Mouse (Mus musculus) megakaryocyte, embryonic 14.5 days (primary cell): Measurements from ENCODE around the gene Pfas. TPM values are rescaled to one million over a fixed set of nuclear protein-coding genes. Genes with fewer than 3 reads are reported as not detected.
A peak's percentile ranks its signal among the peaks of the same experiment; 100 is the strongest.

Experiments used
- H3K27me3 ChIP-seq: replicated peaks from 2 replicates; pipeline ENCODE3; 2012; ENCODE audit warnings: inconsistent platforms
- H3K36me3 ChIP-seq: replicated peaks from 2 replicates; pipeline ENCODE3; 2012; ENCODE audit warnings: low read length, inconsistent platforms, mixed read lengths
- H3K4me1 ChIP-seq: 2 replicates; pipeline ENCODE4 v1.6.1; 2012; ENCODE audit warnings: inconsistent platforms
- H3K4me3 ChIP-seq: replicated peaks from 2 replicates; pipeline ENCODE3; 2012; ENCODE audit warnings: moderate library complexity, mild to moderate bottlenecking, inconsistent platforms
- H3K9me3 ChIP-seq: 2 replicates; pipeline ENCODE4 v1.6.1; 2012; ENCODE audit warnings: inconsistent platforms
- FLI1 ChIP-seq: IDR thresholded peaks from 2 replicates; pipeline ENCODE4 v1.6.1; 2012; ENCODE audit warnings: low read length, inconsistent platforms, mixed read lengths
- GATA1 ChIP-seq: IDR thresholded peaks from 3 replicates; pipeline ENCODE4 v1.6.1; 2012; ENCODE audit warnings: mixed read lengths, low read length, inconsistent platforms, borderline replicate concordance
- polyA plus RNA-seq: library from polyadenylated mRNA; stranded (reverse); fragments of >175 nt; gene quantifications from 2 replicates; pipeline ENCODE4 v1.2.3, GENCODE M21; 2012; ENCODE audit warnings: low replicate concordance; ENCODE audit not compliant: insufficient read depth

Gene Pfas
- polyA plus RNA-seq, 1 experiment: 5.5 TPM

DNA sequence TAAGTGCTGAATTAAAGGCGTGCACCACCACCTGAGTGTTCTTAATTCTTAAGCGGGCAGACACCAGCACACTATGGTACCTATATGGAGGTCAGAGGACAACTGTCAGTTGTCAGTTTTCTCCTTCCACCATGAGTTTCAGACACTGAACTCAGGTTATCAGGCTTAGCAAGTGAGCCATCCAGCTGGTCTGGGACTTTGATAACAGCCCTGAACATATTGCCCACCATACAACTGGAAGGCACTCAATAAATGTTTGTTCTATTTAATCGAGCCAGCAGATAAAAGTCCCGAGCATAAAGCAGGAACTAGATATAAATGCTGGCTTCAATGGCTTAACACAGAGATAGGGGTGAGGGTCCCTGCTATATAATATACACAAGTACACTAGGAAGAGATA is 11.2 kb downstream of the Pfas start:
- no peak for TF ChIP-seq FLI1
- no peak for TF ChIP-seq GATA1
- no peaks in the 10 kb centered on the region for H3K9me3 ChIP-seq
- peaks cover 6% of the 10 kb centered on the region; the same call in 1 of the 2 replicates for H3K4me1 ChIP-seq
- peaks cover 97% of the 10 kb centered on the region for H3K36me3 ChIP-seq
- no peaks in the 10 kb centered on the region for H3K27me3 ChIP-seq
- H3K4me3 ChIP-seq: no peak overlapping the region

DNA sequence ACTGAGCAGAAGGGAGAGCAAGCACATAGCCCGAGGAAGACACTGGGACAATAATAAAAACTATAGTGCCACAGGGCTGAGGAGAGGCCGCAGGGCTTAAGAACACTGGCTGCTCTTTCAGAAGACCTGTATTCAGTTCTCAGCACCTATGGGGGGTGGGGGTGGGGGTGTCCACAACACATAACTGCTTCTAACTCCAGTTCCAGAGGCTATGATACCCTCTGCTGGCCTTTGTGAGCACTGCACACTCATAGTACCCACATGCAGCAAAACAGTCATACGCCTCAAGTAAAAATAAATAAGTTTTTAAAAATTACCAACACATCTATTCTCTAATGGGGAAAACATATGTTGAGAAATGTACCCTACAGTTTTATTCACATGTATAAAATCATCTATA is 13.9 kb downstream of the Pfas start:
- H3K27me3 ChIP-seq: no peaks in the 10 kb centered on the region
- peaks cover 6% of the 10 kb centered on the region; the same call in 1 of the 2 replicates for H3K4me1 ChIP-seq
- peaks cover 98% of the 10 kb centered on the region for H3K36me3 ChIP-seq
- TF ChIP-seq GATA1 (no peak), FLI1 (no peak)
- no peaks in the 10 kb centered on the region for H3K9me3 ChIP-seq
- no peak overlapping the region for H3K4me3 ChIP-seq

DNA sequence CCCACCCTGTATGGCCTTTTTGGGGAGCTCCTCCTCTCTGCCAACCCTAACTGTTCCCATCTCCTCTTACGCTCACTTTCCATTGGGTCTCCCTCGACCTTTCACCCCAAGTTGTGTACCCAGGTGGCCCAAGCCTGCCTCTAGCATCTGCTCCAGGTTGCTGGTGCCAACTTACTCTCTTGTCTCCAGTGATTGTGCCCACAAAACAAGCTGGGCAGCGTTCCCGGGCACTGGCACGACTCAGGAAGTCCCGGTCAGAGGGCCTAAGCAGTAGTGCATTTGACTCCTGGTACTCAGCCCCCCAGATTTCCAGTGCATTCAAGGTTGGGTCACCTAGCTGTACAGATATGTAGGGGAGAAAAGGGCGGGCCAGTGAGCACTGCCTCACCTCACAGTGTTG is 15.1 kb downstream of the Pfas start:
- Histone ChIP-seq H3K36me3 (peaks cover 96% of the 10 kb centered on the region), H3K4me3 (no peak overlapping the region), H3K27me3 (no peaks in the 10 kb centered on the region), H3K9me3 (no peaks in the 10 kb centered on the region), H3K4me1 (peaks cover 6% of the 10 kb centered on the region; the same call in 1 of the 2 replicates)
- TF ChIP-seq FLI1 (no peak), GATA1 (no peak)

DNA sequence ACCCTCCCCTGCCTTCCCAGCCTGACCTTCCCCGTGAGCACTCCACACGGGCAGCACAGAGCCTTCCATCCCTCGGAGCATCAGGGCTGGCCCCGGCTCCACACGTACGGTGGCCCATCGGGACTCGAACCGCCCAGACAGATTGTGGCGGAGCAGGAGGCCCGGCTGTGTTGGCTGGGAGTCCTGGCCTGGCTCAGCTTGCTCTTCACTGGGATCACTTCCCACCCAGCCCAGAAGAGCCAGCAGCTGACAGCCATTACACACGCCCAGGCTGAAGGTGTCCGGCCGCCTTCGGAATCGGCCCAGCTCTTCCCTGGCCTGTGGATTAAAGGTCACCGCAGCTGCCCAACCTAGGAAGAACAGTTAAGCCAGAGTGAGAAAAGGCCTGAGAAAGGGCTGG is 19.9 kb downstream of the Pfas start:
- Histone ChIP-seq H3K4me3 (no peak overlapping the region), H3K27me3 (no peaks in the 10 kb centered on the region), H3K36me3 (peaks cover 76% of the 10 kb centered on the region), H3K4me1 (no peaks in the 10 kb centered on the region), H3K9me3 (no peaks in the 10 kb centered on the region)
- TF ChIP-seq GATA1: no peak
- no peak for TF ChIP-seq FLI1

DNA sequence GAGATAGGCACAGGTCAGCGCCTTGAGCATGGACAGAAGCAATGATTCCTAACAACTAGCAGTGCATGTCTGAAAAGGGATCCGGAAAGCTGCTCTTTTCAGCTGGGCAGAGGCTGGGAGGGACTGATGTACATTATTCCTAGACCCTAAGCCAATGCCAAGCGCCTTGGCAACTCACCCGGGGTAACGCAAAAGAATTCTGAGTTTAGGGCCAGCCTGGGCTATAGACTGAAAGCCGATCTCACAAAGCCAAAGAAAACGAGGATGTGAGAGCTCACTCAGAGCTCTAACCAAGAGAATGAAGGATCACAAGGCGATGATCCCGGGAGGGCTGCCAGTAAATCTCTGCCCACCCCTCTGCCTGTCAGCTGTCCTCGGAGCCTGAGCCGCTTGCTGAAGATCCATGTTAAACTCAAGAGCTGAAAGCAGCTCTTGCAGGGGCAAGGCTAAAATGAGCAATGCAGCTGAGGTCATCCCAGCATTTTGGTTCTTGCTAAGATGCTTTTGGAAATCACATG is 20.8 kb downstream of the Pfas start:
- TF ChIP-seq GATA1 (no peak), FLI1 (no peak)
- peaks cover 8% of the 10 kb centered on the region for H3K4me1 ChIP-seq
- no peaks in the 10 kb centered on the region for H3K9me3 ChIP-seq
- H3K36me3 ChIP-seq: peaks cover 67% of the 10 kb centered on the region
- H3K27me3 ChIP-seq: no peaks in the 10 kb centered on the region
- no peak overlapping the region for H3K4me3 ChIP-seq

DNA sequence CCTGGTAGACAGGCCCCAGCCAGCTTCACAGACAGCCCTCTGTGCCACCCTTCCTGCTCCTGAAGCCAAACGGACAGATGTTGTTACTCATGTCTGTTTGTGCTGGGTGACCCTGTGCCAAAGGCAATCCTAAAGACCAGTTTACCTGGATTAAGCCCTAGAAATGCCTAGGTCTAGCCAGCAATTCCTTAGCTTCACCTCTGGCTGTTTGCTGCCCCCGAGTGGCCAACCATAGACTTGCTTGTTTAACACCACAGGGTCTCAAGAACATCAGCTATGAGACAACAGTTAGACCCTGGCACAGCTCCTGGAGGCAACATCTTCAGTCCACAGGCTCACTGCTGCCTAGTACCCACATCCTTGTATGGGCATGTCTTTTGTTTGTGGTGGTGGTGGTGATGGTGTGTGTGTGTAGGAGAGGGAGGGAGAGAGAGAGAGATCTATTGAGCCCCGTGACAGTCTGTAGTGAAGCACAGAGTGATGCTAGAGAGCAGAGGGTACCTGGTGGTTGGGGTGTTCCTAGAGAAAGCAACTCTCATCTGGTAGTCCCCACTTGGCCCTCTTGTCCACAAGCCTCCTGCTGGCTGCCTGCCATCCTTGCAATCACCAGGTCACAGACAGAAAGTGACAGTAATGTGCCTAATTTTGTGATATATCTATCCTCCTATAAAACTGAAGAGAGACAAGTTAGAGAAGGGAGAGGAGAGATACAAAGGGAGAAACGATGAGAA is 25.5 kb downstream of the Pfas start:
- TF ChIP-seq FLI1 (no peak), GATA1 (no peak)
- Histone ChIP-seq H3K4me3 (peak overlapping the region; percentile 30), H3K27me3 (no peaks in the 10 kb centered on the region), H3K9me3 (no peaks in the 10 kb centered on the region), H3K36me3 (peaks cover 23% of the 10 kb centered on the region), H3K4me1 (peaks cover 32% of the 10 kb centered on the region)

DNA sequence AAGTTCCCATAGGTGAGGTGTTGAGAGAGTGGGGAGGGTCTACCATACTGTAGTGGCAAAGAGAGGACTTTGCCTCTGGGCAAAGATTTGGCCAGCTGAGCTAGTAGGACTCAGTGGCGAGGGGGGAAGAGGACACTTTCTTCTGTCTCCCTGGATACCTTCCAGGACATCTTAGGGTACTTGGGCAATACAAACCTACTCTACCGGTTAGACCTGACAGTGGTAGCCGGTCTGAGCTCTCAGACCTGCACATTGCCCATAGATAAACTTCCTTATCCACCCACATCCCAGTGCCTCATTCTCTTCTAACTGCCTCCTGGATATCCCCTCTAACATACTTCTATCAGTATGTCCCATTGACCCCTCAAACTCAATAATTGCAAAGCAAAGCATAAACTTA is 27.3 kb downstream of the Pfas start:
- H3K4me1 ChIP-seq: peaks cover 32% of the 10 kb centered on the region

DNA sequence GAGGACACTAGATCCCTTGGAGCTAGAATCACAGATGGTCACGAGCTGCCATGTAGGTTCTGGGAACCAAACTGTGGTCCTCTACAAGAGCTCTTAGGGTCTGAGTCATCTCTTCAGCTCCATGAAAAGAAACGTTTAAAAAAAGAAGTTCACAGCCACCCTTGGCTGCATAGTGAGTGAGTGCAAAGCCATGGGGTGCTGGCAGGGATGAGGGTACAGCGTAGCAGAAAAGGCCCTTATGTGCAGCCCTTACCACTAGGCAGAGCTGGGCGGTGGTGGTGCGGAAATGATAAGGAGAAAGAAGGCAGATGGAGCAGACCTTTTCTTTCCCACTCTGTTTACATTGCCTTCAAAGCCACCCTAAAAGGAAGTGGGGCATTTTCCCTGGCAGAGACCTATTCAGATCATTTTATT is 28.9 kb downstream of the Pfas start:
- Histone ChIP-seq H3K36me3 (no peaks in the 10 kb centered on the region), H3K4me1 (peaks cover 32% of the 10 kb centered on the region), H3K4me3 (peak overlapping the region; percentile 46), H3K9me3 (no peaks in the 10 kb centered on the region), H3K27me3 (peaks cover 6% of the 10 kb centered on the region)
- TF ChIP-seq FLI1: no peak
- TF ChIP-seq GATA1: no peak

More for the DNA sequence above, 27.3 kb downstream of the Pfas start:
- Histone ChIP-seq H3K4me3 (no peak overlapping the region), H3K9me3 (no peaks in the 10 kb centered on the region), H3K27me3 (no peaks in the 10 kb centered on the region), H3K36me3 (peaks cover 6% of the 10 kb centered on the region)
- TF ChIP-seq GATA1 (no peak), FLI1 (no peak)

DNA sequence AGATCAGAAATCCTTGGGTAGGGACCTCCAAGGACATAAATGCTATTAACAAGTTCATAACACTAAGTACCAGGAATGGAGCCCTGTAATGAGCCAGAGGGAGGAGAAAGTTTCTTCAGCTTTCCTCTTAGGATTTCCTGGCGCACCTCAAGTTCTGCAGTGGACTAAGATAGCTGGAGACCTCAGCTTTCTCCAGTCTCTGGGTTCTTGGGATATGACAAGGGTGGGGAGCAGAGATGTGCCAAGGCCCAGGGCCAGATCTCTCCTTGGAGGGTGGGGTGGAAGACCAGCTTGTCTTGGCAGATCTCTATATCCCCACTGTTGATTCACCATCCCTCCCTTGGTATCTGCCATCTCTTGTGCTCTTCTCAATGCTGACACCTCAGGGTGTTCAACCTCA is 32.7 kb downstream of the Pfas start:
- TF ChIP-seq FLI1: no peak
- no peak for TF ChIP-seq GATA1
- Histone ChIP-seq H3K4me1 (peaks cover 46% of the 10 kb centered on the region), H3K9me3 (no peaks in the 10 kb centered on the region), H3K4me3 (no peak overlapping the region), H3K36me3 (no peaks in the 10 kb centered on the region), H3K27me3 (peaks cover 6% of the 10 kb centered on the region)

DNA sequence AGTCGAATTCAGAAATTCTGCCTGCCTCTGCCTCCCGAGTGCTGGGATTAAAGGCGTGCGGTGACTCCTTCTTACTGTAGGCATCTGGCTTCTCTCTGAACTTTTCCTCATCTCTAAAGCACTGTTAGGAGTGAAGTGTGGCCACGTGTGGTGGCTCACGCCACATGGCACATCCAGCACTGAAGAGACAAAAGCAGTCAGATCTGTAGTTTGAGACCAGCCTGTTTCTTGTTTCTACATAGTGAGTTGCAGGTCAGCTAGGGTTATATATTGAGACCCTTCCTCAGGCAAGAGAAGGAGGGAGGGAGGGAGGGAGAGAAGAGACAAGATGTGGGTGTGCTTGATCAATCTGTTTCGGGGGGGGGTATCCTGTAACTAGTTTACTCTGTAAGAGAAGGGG is 33.2 kb downstream of the Pfas start, which contains the start of gene Rangrf:
Gene Rangrf, minus strand, starts transcription at position 101 of the 400 bp plus-strand sequence.
- Histone ChIP-seq H3K4me3 (peak within 1 kb of the TSS; percentile 88), H3K9me3 (no peaks in the 10 kb centered on the region), H3K4me1 (peaks cover 45% of the 10 kb centered on the region), H3K27me3 (peaks cover 6% of the 10 kb centered on the region), H3K36me3 (no peaks in the 10 kb centered on the region)
- TF ChIP-seq GATA1 (no peak), FLI1 (no peak)
